Mouse (Mus musculus) olfactory bulb, adult 2 months (tissue): ENCODE measurements around the gene Cfap70.

Experiments
- CTCF ChIP-seq: fragments of 200-500 bp; IDR thresholded peaks from 2 replicates; pipeline ENCODE4 v1.5.1; 2012; ENCODE audit warnings: low read depth, mild to moderate bottlenecking, low read length, moderate library complexity; ENCODE audit not compliant: insufficient read depth
- POLR2A ChIP-seq: fragments of 200-500 bp; IDR thresholded peaks from 2 replicates; pipeline ENCODE4 v1.6.1; 2012; ENCODE audit warnings: mild to moderate bottlenecking, low read depth, low read length, moderate library complexity; ENCODE audit not compliant: insufficient read depth

DNA sequence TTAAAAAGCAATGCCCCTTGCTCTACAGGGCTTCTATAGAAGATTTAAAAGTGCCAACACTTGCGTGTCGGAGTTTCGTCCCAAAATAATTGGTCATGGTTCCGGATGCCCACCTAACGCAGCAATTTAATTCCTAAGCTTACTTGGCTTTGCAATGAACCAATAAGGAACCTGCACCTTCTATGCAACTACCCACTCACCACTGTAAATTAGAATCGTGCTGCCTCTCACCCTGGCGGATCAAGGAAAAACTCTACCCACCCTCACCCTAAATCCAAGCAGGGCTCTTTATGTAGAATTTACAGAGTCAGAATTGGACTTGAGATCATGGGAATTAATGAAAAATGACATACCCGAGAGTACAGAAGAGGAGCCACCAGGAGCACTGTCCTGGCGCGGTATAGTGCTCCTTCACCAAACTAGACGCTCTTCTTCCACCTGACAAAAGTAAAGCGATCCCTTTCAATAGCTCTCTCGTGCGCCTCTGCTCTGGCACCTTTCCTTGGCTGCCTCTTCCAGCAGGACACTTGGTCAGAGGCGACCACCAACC lies 104.5 kb downstream of the Cfap70 start:
- TF ChIP-seq POLR2A (no peak), CTCF (no peak)
